Mouse (Mus musculus): Measurements from ENCODE around the gene Gm20481. TPM values are rescaled to one million over a fixed set of nuclear protein-coding genes. Genes with fewer than 3 reads are reported as not detected.
"Not testable (repeated sequence)": the region's sequence is repeated elsewhere in the genome, so short reads cannot be mapped to it uniquely, and the experiment has no call there.

The Gm20481 gene
- polyA plus RNA-seq, 1 experiment: not detected

- not testable (repeated sequence) for H3K27me3 ChIP-seq (ENCODE audit: control insufficient read depth, insufficient read depth, low read length); H3K36me3 ChIP-seq (ENCODE audit: control insufficient read depth, insufficient read depth, low read length); H3K4me1 ChIP-seq (ENCODE audit: control insufficient read depth, insufficient read depth, low read length)
- peak; percentile 42; the same call in 1 of the 2 replicates for TF ChIP-seq POLR2A (IDR thresholded peaks at IDR 0.05; ENCODE audit: control insufficient read depth, low read depth, low read length)
- H3K27ac ChIP-seq (ENCODE audit: control insufficient read depth, insufficient read depth, low read depth, low read length): peak within 1 kb of the TSS; percentile 86
- H3K4me3 ChIP-seq (ENCODE audit: control insufficient read depth, low read depth, low read length): peak within 1 kb of the TSS; percentile 91
Observed at GRCm38 (mm10) chr17:34972069-34972749, 2.5 kb downstream of the Gm20481 start, which contains the start of the genes Hspa1a and Hspa1l. TSS of gene Hspa1a (minus strand) at chr17:34972156. TSS of gene Hspa1l (plus strand) at chr17:34972703.

- Histone ChIP-seq H3K4me3 (ENCODE audit: control insufficient read depth, low read depth, low read length) (peak overlapping the region; percentile 57), H3K27me3 (ENCODE audit: control insufficient read depth, insufficient read depth, low read length) (no peaks in the 10 kb centered on the region), H3K4me1 (ENCODE audit: control insufficient read depth, insufficient read depth, low read length) (peaks cover 19% of the 10 kb centered on the region), H3K36me3 (ENCODE audit: control insufficient read depth, insufficient read depth, low read length) (no peaks in the 10 kb centered on the region), H3K27ac (ENCODE audit: control insufficient read depth, insufficient read depth, low read depth, low read length) (no peak overlapping the region)
- no peak for TF ChIP-seq POLR2A (IDR thresholded peaks at IDR 0.05; ENCODE audit: control insufficient read depth, low read depth, low read length)
- TF ChIP-seq CTCF (IDR thresholded peaks at IDR 0.05; ENCODE audit: control insufficient read depth, insufficient read depth, insufficient replicate concordance, low read depth, low read length): no peak
Observed at GRCm38 (mm10) chr17:34975581-34976492, 6.1 kb downstream of the Gm20481 start.

- Histone ChIP-seq H3K4me1 (ENCODE audit: control insufficient read depth, insufficient read depth, low read length) (peaks cover 21% of the 10 kb centered on the region), H3K4me3 (ENCODE audit: control insufficient read depth, low read depth, low read length) (peak overlapping the region; percentile 77), H3K36me3 (ENCODE audit: control insufficient read depth, insufficient read depth, low read length) (no peaks in the 10 kb centered on the region), H3K27me3 (ENCODE audit: control insufficient read depth, insufficient read depth, low read length) (no peaks in the 10 kb centered on the region), H3K27ac (ENCODE audit: control insufficient read depth, insufficient read depth, low read depth, low read length) (no peak overlapping the region)
- no peak for TF ChIP-seq POLR2A (IDR thresholded peaks at IDR 0.05; ENCODE audit: control insufficient read depth, low read depth, low read length)
- no peak for TF ChIP-seq CTCF (IDR thresholded peaks at IDR 0.05; ENCODE audit: control insufficient read depth, insufficient read depth, insufficient replicate concordance, low read depth, low read length)
Observed at GRCm38 (mm10) chr17:34977000-34977399, 7.3 kb downstream of the Gm20481 start.

- Histone ChIP-seq H3K27ac (ENCODE audit: control insufficient read depth, insufficient read depth, low read depth, low read length) (no peak overlapping the region), H3K4me3 (ENCODE audit: control insufficient read depth, low read depth, low read length) (peak overlapping the region; percentile 48), H3K27me3 (ENCODE audit: control insufficient read depth, insufficient read depth, low read length) (no peaks in the 10 kb centered on the region), H3K36me3 (ENCODE audit: control insufficient read depth, insufficient read depth, low read length) (no peaks in the 10 kb centered on the region), H3K4me1 (ENCODE audit: control insufficient read depth, insufficient read depth, low read length) (peaks cover 17% of the 10 kb centered on the region)
- TF ChIP-seq POLR2A (IDR thresholded peaks at IDR 0.05; ENCODE audit: control insufficient read depth, low read depth, low read length) (no peak; the same call in 1 of the 2 replicates), CTCF (IDR thresholded peaks at IDR 0.05; ENCODE audit: control insufficient read depth, insufficient read depth, insufficient replicate concordance, low read depth, low read length) (no peak)
Observed at GRCm38 (mm10) chr17:34978239-34978638, 8.5 kb downstream of the Gm20481 start.

DNA sequence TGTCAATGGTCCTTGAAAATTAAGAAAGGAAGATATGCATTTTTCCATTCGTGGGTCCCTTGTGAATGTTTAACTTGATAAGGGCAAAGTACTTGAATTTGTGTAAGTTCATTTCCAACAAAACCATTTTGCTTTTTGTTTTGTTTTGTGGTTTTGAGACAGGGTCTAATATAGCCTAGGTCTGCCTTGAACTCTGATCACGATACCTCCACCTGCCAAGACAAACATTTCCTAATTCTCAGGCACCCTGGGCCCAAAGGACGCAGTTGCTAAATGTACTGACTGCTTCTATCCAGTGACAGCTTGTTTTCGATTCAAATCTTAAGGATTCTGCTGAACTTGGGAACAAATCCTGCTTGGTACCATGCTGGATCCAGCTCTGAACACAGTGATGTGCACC, 9.9 kb downstream of the Gm20481 start:
- Histone ChIP-seq H3K4me3 (ENCODE audit: control insufficient read depth, low read depth, low read length) (no peak overlapping the region), H3K27me3 (ENCODE audit: control insufficient read depth, insufficient read depth, low read length) (no peaks in the 10 kb centered on the region), H3K4me1 (ENCODE audit: control insufficient read depth, insufficient read depth, low read length) (peaks cover 17% of the 10 kb centered on the region), H3K27ac (ENCODE audit: control insufficient read depth, insufficient read depth, low read depth, low read length) (no peak overlapping the region), H3K36me3 (ENCODE audit: control insufficient read depth, insufficient read depth, low read length) (no peaks in the 10 kb centered on the region)
- TF ChIP-seq POLR2A (IDR thresholded peaks at IDR 0.05; ENCODE audit: control insufficient read depth, low read depth, low read length): no peak
- no peak for TF ChIP-seq CTCF (IDR thresholded peaks at IDR 0.05; ENCODE audit: control insufficient read depth, insufficient read depth, insufficient replicate concordance, low read depth, low read length)

DNA sequence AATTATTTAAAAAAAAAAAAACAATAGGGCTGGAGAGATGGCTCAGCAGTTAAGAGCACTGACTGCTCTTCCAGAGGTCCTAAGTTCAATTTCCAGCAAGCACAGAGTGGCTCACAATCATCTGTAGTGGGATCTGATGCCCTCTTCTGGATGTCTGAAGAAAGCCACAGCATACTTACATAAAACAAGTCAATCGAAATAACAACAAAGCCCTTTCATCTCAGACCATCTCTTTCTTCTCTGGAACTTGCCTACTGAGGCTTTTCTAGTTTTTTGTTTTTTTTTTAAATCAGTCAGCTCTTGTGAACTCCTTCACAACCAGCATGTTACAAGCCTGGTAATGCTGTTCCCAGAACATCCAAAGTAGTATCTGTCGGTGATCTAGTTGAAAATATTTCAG, 10.9 kb downstream of the Gm20481 start:
- Histone ChIP-seq H3K4me1 (ENCODE audit: control insufficient read depth, insufficient read depth, low read length) (peaks cover 17% of the 10 kb centered on the region), H3K27ac (ENCODE audit: control insufficient read depth, insufficient read depth, low read depth, low read length) (no peak overlapping the region), H3K4me3 (ENCODE audit: control insufficient read depth, low read depth, low read length) (no peak overlapping the region), H3K36me3 (ENCODE audit: control insufficient read depth, insufficient read depth, low read length) (no peaks in the 10 kb centered on the region), H3K27me3 (ENCODE audit: control insufficient read depth, insufficient read depth, low read length) (no peaks in the 10 kb centered on the region)
- TF ChIP-seq CTCF (IDR thresholded peaks at IDR 0.05; ENCODE audit: control insufficient read depth, insufficient read depth, insufficient replicate concordance, low read depth, low read length) (no peak), POLR2A (IDR thresholded peaks at IDR 0.05; ENCODE audit: control insufficient read depth, low read depth, low read length) (no peak)

DNA sequence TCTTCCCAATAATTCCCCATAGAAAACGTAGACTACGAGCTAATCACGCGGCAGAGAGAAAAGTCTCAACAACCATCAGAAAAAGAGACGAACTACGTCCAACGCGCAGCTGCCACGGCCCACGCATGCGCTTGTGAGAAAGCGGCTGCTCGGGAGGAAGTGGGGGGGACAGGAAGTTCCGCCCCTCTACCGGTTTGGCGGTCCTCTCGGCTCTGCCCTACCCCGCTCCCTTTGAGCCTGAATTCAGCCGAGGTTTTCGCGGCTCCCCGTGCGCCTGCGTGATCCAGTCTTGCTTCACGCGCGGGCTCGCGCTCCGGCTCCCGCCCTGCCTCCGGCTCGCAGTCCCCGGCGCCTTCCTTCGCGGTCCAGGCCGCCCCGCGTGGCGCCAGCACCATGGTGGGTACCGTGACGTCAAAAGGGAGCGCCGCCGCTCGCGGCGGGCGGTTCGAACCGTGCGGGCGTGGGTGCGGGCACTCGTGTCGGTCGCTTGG, 12.0 kb downstream of the Gm20481 start, which contains the start of gene Lsm2:
Lsm2 (plus strand) TSS at position 173 of the 491 bp plus-strand sequence.
- Histone ChIP-seq H3K4me1 (ENCODE audit: control insufficient read depth, insufficient read depth, low read length) (peaks cover 17% of the 10 kb centered on the region), H3K36me3 (ENCODE audit: control insufficient read depth, insufficient read depth, low read length) (no peaks in the 10 kb centered on the region), H3K27me3 (ENCODE audit: control insufficient read depth, insufficient read depth, low read length) (no peaks in the 10 kb centered on the region), H3K27ac (ENCODE audit: control insufficient read depth, insufficient read depth, low read depth, low read length) (peak within 1 kb of the TSS; percentile 92), H3K4me3 (ENCODE audit: control insufficient read depth, low read depth, low read length) (peak within 1 kb of the TSS; percentile 83)
- TF ChIP-seq POLR2A (IDR thresholded peaks at IDR 0.05; ENCODE audit: control insufficient read depth, low read depth, low read length): peak; percentile 95
- TF ChIP-seq CTCF (IDR thresholded peaks at IDR 0.05; ENCODE audit: control insufficient read depth, insufficient read depth, insufficient replicate concordance, low read depth, low read length): no peak

Measured in testis, adult 2 months (tissue).